Mouse (Mus musculus) limb, embryonic 11.5 days (tissue): ENCODE measurements at regions not wholly inside any gene's neighbourhood (a gene's known extent, or its start where the extent isn't known, plus 50 kb on each side); places are given as distances from the start of the nearest gene placed in this dataset.

Experiments
- ATAC-seq: fragments of 200-750 bp; cut with Nextera tagmentation; 2 replicates; pipeline ENCODE4 v1.8.0; 2017; ENCODE audit warnings: low read depth; ENCODE audit not compliant: insufficient number of reproducible peaks, low FRiP score, low TSS enrichment
- DNase-seq: peaks from one replicate; pipeline ENCODE4 v3.0.0-alpha.2; 2015; ENCODE audit warnings: low spot score
- H3K27ac ChIP-seq: fragments of 300-500 bp; sonication (generic); replicated peaks from 2 replicates; pipeline ENCODE4 v1.5.1; 2014; ENCODE audit warnings: low read depth, mild to moderate bottlenecking, low read length
- H3K27me3 ChIP-seq: fragments of 300-500 bp; sonication (generic); 2 replicates; pipeline ENCODE4 v1.6.1; 2014; ENCODE audit warnings: mild to moderate bottlenecking, low read length, mixed read lengths; ENCODE audit not compliant: control insufficient read depth, insufficient read depth
- H3K36me3 ChIP-seq: fragments of 300-500 bp; sonication (generic); 2 replicates; pipeline ENCODE4 v1.6.1; 2014; ENCODE audit warnings: mild to moderate bottlenecking, low read length, moderate library complexity, mixed read lengths; ENCODE audit not compliant: control insufficient read depth, insufficient read depth
- H3K4me1 ChIP-seq: fragments of 300-500 bp; sonication (generic); 2 replicates; pipeline ENCODE4 v1.6.1; 2014; ENCODE audit warnings: low read length, mixed read lengths; ENCODE audit not compliant: control insufficient read depth, insufficient read depth
- H3K4me2 ChIP-seq: fragments of 300-500 bp; sonication (generic); 2 replicates; pipeline ENCODE4 v1.6.1; 2014; ENCODE audit warnings: low read depth, mild to moderate bottlenecking, moderate library complexity; ENCODE audit not compliant: severe bottlenecking
- H3K4me3 ChIP-seq: fragments of 300-500 bp; sonication (generic); 2 replicates; pipeline ENCODE4 v1.5.1; 2014; ENCODE audit warnings: low read depth, low read length
- H3K9ac ChIP-seq: fragments of 300-500 bp; sonication (generic); 2 replicates; pipeline ENCODE4 v1.6.1; 2014; ENCODE audit warnings: mild to moderate bottlenecking, low read length
- H3K9me3 ChIP-seq: fragments of 300-500 bp; sonication (generic); 2 replicates; pipeline ENCODE4 v1.6.1; 2016; ENCODE audit warnings: low read length; ENCODE audit not compliant: control insufficient read depth
- WGBS: fragments of 180-500 bp; shearing (Covaris S2); extraction: QIAGEN DNeasy Blood & Tissue Kit; methylation state at CpG from one replicate; pipeline ENCODE4 v1.1.7; 2014; 5-methylcytosine and 5-hydroxymethylcytosine counted together

GRCm38 (mm10) chr2:64356286-64356685, 258.4 kb upstream of the Fign start:
- no peak overlapping the region for H3K9ac ChIP-seq
- H3K27ac ChIP-seq: no peak overlapping the region
- WGBS: 90% methylated on average over 4 of the region's 4 CpGs
- ATAC-seq (no peak), DNase-seq (no peak)
- H3K27me3 ChIP-seq: no peaks in the 10 kb centered on the region
- H3K9me3 ChIP-seq: no peaks in the 10 kb centered on the region
- no peak overlapping the region for H3K4me3 ChIP-seq
- no peaks in the 10 kb centered on the region for H3K4me1 ChIP-seq
- H3K36me3 ChIP-seq: no peaks in the 10 kb centered on the region
- no peak overlapping the region for H3K4me2 ChIP-seq

- Histone ChIP-seq H3K4me1 (no peaks in the 10 kb centered on the region), H3K9me3 (no peaks in the 10 kb centered on the region), H3K27me3 (no peaks in the 10 kb centered on the region), H3K36me3 (no peaks in the 10 kb centered on the region), H3K4me2 (no peak overlapping the region), H3K9ac (no peak overlapping the region), H3K4me3 (no peak overlapping the region), H3K27ac (no peak overlapping the region)
- 66% methylated on average over 2 of the region's 2 CpGs for WGBS
- ATAC-seq (no peak), DNase-seq (no peak)
Measured at GRCm38 (mm10) chr2:64325499-64325898, 227.7 kb upstream of the Fign start.
